Mouse (Mus musculus) adrenal gland, adult 2 months (tissue): ENCODE results near the gene Trp53bp2. TPM values are rescaled to one million over a fixed set of nuclear protein-coding genes. Genes with fewer than 3 reads are reported as not detected.

Experiments
- DNase-seq: peaks from one replicate; pipeline ENCODE4 v3.0.0; 2021
- polyA plus RNA-seq: library from polyadenylated mRNA; depleted of rRNA; stranded (reverse); fragments of >200 nt; gene quantifications from 2 replicates; pipeline ENCODE4 v1.2.3, GENCODE M21; 2012
- total RNA-seq, 2 experiments: library from RNA; stranded (reverse); gene quantifications; 2 replicates each; pipeline ENCODE4 v1.2.3; 2021

The Trp53bp2 gene
- total and polyA plus RNA-seq, 3 experiments, result 14.2 to 22.2 (median 20.1) TPM

- DNase-seq, result no peak
These were observed 52.3 kb downstream of the Trp53bp2 start for GRCm38 (mm10) chr1:182461261-182461660.

DNA sequence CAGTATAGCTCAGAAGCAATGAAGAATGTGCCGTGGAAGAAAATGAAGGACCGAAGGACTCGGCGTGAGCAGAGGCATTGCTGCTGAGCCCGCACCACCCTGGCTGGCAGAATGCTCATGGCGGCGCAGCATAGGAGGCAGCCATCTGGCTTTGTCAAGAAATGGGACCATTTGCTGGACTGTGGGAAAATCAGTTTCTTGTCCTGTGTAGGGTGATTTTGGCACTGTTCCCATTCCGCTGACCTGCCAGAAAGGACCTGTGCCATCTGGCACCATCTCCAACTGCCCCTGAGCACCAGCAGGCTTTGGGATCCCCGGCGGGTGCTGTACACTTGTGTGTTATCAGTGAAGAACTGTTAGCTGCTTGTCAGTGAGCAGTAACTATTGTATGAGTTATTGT, 52.8 kb downstream of the Trp53bp2 start:
- peak; percentile 32 for DNase-seq

- no peak for DNase-seq
These were observed 56.3 kb downstream of the Trp53bp2 start for GRCm38 (mm10) chr1:182465309-182465708.

DNA sequence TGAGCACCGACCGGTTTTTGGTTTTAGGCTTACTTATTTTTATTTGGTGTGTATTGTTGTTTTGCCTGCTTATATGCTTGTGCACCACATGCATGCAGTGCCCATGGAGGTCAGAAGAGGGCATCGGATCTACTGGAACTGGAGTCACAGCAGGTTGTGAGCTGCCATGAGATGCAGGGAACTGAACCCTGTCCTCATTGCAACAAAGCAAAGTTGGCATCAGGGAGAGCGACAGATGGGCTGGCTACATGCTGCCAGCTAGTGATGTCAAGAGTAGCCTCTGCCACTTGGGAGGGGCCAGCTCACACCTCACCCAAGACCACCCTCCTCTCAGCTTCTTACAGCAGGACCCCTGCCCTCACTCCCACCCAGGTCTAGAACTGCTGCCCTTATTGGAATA, 57.0 kb downstream of the Trp53bp2 start:
- no peak for DNase-seq

GRCm38 (mm10) chr1:182475005-182475796, 66.2 kb downstream of the Trp53bp2 start:
- DNase-seq, result no peak

- DNase-seq, result no peak
These were observed 70.0 kb downstream of the Trp53bp2 start for GRCm38 (mm10) chr1:182478935-182479334.

DNA sequence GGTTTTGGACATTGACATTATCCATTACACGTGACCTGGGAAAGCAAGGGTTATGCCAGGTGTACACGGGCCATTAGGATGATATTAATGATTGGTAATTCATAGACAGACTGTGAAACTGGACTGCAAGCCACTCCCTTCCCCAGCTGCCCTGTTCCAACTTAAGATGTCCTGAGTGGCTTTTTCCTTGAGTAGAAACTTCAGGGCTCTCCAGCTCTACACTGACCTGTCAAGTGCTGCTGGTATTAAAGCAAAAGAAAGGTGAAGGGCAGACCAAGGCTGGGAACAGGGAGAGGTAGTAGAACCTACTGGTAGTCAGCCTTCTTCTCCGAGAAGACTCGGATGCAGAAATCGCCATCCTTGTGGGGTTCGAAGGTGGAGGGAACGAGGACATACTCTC, 72.2 kb downstream of the Trp53bp2 start:
- DNase-seq, result no peak

DNA sequence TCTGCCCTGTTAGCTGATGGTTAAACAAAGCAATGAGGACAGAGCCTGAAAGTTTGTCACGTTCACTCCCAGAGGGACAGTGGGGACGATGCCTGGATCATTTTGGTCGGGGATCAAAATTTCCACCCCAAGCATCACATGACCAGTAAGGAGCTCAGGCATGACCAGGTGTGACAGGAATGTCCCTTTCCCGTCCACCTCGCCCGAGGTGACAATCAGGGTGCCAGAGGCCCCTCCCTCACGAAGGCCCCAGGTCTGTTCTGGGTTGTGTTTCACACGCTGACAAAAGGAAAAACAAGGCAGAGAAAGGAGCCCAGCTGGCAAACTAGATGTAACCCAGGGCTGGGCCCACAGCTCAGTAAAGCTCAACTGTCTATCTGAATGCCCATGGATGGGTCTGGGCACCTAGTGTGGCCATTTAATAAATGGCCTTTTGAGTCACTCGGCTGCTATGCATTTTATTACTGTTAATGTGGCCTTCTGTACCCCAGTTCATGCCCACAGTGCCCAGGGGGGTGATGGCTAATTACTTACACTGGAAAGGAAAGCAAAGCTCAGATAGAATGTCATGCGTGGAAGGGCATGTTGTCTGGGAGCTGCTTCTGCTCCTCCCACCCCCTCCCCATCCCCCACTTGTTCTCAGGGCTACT, 72.8 kb downstream of the Trp53bp2 start:
- DNase-seq, result no peak

DNA sequence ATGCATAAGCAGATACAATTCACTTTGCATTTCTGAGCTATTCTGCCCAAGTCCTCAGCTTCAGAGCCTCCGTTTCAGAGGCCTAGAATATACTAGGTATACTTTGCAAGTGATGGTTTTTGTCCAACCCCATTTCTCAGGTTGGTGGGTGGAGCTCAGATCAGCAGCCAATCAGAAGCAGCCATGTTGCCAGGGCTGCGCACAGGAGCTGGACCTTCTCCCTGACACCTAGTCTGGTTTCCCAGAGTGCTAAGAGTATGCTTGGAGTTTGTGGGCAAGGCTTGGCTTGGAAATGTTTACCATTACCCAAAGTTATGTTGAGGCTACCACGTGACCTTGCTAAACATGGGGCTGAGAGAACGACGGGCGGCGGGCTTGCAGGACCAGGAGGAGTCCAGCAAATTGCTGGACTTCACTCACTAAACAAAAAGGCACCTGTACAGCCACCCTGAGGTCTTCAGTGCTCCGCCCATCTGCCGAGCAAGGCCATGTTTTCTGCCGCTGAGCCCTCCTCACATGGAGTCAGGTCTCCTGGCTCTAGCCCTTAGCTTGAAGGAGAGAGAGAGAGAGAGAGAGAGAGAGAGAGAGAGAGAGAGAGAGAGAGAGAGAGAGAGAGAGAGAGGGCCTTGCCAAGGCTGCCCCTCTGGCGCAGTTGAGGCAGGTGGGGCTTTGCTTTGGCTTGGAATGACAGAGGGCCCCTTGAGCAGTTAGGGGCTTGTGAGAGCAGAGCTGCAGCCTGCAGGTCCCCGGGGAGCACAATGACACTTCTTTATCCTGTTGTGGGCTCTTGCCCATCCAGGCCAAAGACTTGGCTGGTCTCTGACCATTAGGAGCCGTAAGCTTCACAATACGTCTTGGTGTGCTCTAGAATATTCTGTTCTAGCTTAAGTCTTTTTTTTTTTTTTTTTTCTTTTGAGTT, 74.3 kb downstream of the Trp53bp2 start:
- DNase-seq, result no peak

DNA sequence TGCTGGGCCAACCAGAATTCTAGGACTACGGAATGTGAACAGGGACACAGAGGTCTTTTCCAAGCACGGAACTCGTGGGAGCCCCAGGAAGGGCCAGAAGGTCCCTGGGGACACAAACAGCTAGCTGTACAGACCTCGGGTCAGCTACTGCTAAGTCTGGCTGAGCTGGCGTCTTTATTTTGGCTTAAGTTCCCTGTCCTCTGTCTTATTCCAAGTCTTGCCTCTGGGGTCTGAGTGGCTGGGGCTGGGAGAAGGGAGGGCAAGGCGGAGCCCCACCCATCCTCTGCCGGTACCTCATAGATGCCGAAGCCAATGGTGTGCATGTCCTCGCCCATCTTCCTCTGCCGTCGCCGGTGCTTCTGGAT, 74.9 kb downstream of the Trp53bp2 start:
- DNase-seq, result no peak

- DNase-seq, result no peak
These were observed 79.5 kb downstream of the Trp53bp2 start for GRCm38 (mm10) chr1:182488503-182488902.

DNA sequence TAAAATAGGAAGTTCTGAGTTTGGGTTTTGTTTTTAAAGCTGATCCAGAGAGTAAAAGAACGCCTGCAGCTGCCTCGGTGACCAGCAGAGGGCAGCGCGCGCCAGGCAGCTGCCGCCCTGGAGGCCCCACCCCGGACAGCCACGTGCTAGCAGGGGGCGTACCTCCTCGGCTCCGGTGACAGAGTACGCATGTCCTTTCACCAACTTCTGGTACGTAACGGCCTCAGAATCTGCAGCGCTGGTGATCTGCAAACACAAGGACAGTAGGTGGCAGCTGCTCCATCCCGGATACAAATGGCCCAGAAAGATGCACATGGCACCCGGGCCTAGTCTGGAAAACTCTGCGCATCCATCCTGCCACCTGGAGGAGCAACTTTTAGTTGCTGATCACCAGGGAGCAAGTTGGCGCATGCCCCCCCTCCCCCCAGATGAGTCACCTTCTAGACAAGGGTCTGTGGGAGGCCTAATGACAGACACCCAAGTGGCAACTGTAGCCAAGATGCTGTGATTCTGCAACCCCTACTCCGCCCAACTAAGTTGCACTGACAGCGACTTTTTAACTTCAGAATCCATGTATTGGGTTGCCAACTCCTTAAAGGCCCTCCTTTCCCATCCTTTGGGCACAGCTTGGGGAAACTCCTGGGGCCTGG, 81.0 kb downstream of the Trp53bp2 start:
- peak; percentile 94 for DNase-seq

GRCm38 (mm10) chr1:182490568-182490967, 81.6 kb downstream of the Trp53bp2 start:
- no peak for DNase-seq

GRCm38 (mm10) chr1:182491839-182492238, 82.9 kb downstream of the Trp53bp2 start:
- DNase-seq, result no peak

DNA sequence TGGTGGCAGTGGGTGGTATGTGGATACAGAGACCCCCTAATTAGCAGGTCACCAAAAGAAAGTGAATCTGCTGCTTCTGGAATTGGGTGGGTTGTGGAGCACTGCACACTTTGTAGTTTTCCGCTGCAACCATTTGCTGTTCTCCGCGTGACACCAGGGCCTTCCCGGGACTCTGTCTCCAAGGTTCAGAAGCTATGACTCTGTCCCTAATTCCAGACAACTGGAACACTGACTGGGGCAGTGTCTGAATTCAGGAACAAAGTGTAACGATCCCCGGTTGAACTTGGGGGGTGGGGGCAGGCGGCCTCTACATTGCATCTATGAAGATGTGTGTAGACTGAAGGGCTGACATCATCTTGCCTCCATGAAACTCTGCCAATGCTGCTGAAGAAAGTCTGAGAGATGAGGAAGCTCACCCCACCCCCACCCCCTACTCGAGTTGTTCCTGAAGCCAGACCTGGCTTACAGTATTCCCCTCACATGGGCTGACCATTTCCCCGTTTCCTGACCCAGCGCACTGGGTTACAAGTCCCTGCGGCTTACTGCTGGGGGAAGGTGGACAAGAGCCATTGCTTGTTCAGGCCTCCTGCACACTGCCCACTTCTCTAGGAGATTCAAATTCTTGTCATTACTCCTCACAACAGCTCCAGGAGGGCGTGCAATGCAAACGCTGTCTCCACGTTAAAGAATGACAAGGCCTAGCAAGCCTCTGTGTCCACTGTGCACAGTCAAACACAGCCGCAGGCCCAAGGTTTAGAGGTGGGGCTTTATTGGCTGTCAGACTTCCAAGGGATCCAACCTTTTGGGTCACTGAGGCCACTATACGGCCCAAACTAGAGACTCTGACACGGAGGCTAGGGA, 85.5 kb downstream of the Trp53bp2 start:
- no peak for DNase-seq

DNA sequence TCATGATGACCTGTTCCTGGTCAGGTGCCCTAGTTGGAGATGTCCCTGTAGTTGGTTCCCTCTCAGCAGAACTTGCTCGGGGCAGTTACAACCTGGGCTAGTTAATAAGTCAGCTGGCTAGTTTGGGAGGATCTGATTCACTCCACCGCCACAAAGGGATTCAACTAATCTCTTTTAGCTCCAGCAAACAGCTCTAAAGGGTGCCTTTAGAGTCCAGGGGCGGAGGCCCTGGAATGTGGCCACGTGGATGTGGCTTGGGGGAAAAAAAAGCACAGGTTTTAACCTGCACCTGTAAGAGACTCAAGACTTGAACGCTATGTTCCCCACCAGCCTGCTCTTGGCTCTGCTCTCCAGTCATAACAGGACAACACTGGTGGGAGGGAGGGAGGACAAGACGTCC, 87.7 kb downstream of the Trp53bp2 start:
- DNase-seq, result no peak

DNA sequence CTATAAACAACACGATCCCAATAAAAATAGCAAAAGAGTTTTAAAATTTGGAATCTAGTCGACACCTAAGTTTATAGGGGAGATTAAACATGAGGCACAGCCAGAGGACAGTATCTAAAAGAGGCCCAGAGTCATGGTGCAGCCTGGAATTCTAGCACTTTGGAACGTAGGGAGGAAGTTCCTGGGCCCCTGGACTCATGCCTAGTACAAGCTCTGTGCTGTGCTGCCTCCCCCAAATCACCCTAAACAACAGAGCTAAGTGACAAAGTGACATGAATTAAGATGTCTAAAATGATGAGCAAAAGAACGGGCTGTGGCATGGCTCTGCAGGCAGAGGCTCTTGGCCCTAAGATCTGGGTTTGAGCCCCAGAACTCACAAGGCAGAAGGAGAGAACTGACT, 88.8 kb downstream of the Trp53bp2 start:
- no peak for DNase-seq

- peak; percentile 52 for DNase-seq
These were observed 90.6 kb downstream of the Trp53bp2 start for GRCm38 (mm10) chr1:182499443-182500089.

- no peak for DNase-seq
These were observed 91.3 kb downstream of the Trp53bp2 start for GRCm38 (mm10) chr1:182500224-182500623.

- DNase-seq, result no peak
These were observed 91.9 kb downstream of the Trp53bp2 start for GRCm38 (mm10) chr1:182500843-182501242.
